Mouse (Mus musculus) forebrain, embryonic 13.5 days (tissue): ENCODE results near the gene Zfp747. TPM values are rescaled to one million over a fixed set of nuclear protein-coding genes. Genes with fewer than 3 reads are reported as not detected.
"Not testable (repeated sequence)": the region's sequence is repeated elsewhere in the genome, so short reads cannot be mapped to it uniquely, and the experiment has no call there.

Experiments
- ATAC-seq: fragments of 200-750 bp; cut with Nextera tagmentation; 2 replicates; pipeline ENCODE4 v1.8.0; 2017
- H3K27ac ChIP-seq: fragments of 300-500 bp; sonication (generic); 2 replicates; pipeline ENCODE4 v1.5.1; 2015; ENCODE audit warnings: inconsistent platforms, mild to moderate bottlenecking, moderate library complexity
- H3K27me3 ChIP-seq: fragments of 300-500 bp; sonication (generic); 2 replicates; pipeline ENCODE4 v1.6.1; 2015; ENCODE audit warnings: mild to moderate bottlenecking, inconsistent platforms
- H3K36me3 ChIP-seq: fragments of 300-500 bp; sonication (generic); 2 replicates; pipeline ENCODE4 v1.6.1; 2015; ENCODE audit warnings: mild to moderate bottlenecking, inconsistent platforms; ENCODE audit not compliant: poor library complexity, severe bottlenecking
- H3K4me1 ChIP-seq: fragments of 300-500 bp; sonication (generic); 2 replicates; pipeline ENCODE4 v1.6.1; 2015; ENCODE audit warnings: inconsistent platforms
- H3K4me2 ChIP-seq: fragments of 300-500 bp; sonication (generic); 2 replicates; pipeline ENCODE4 v1.6.1; 2015; ENCODE audit warnings: inconsistent platforms, mild to moderate bottlenecking, moderate library complexity
- H3K4me3 ChIP-seq: fragments of 300-500 bp; sonication (generic); 2 replicates; pipeline ENCODE4 v1.5.1; 2015; ENCODE audit warnings: mild to moderate bottlenecking, inconsistent platforms
- H3K9ac ChIP-seq: fragments of 300-500 bp; sonication (generic); 2 replicates; pipeline ENCODE4 v1.6.1; 2015; ENCODE audit warnings: mild to moderate bottlenecking, inconsistent platforms
- H3K9me3 ChIP-seq: fragments of 300-500 bp; sonication (generic); replicated peaks from 2 replicates; pipeline ENCODE4 v1.6.1; 2016; ENCODE audit warnings: inconsistent platforms
- WGBS: fragments of 180-500 bp; shearing (Covaris S2); methylation state at CpG from one replicate; pipeline ENCODE4 v1.1.7; 2015; 5-methylcytosine and 5-hydroxymethylcytosine counted together
- polyA plus RNA-seq: library from polyadenylated mRNA; unstranded; fragments of >200 nt; fragmentation: Nextera tagmentation; extraction: Ambion mirVana; gene quantifications from 2 replicates; pipeline ENCODE4 v1.2.1, GENCODE M21; 2015

Zfp747 gene
- 6.4 and 8.6 TPM in 2 replicates for polyA plus RNA-seq

- H3K4me1 ChIP-seq, H3K9me3 ChIP-seq, H3K27ac ChIP-seq, H3K27me3 ChIP-seq: not testable (repeated sequence)
- ATAC-seq: peak; percentile 97
- 2% methylated on average over 49 of the region's 49 CpGs for WGBS
- Histone ChIP-seq H3K9ac (peak within 1 kb of the TSS; percentile 82), H3K36me3 (peaks cover 13% of the 10 kb centered on the region), H3K4me3 (peak within 1 kb of the TSS; percentile 76), H3K4me2 (peak within 1 kb of the TSS; percentile 77)
Measured at GRCm38 (mm10) chr7:127375271-127376245, at the start of gene Zfp747. Gene Zfp747 (minus strand): TSS chr7:127376050.

- Histone ChIP-seq H3K27ac (no peak overlapping the region), H3K4me1 (peaks cover 13% of the 10 kb centered on the region), H3K9ac (no peak overlapping the region), H3K4me2 (no peak overlapping the region), H3K36me3 (no peaks in the 10 kb centered on the region), H3K27me3 (peaks cover 19% of the 10 kb centered on the region), H3K4me3 (no peak overlapping the region), H3K9me3 (no peaks in the 10 kb centered on the region)
- 90% methylated on average over 3 of the region's 3 CpGs for WGBS
- no peak for ATAC-seq
Measured at GRCm38 (mm10) chr7:127425291-127425690, 49.4 kb upstream of the Zfp747 start.

GRCm38 (mm10) chr7:127422247-127422646 lies 46.4 kb upstream of the Zfp747 start:
- peak overlapping the region; percentile 99 for H3K4me2 ChIP-seq
- peak overlapping the region; percentile 93 for H3K9ac ChIP-seq
- 2% methylated on average over 15 of the region's 15 CpGs for WGBS
- H3K4me3 ChIP-seq: peak overlapping the region; percentile 87
- H3K27ac ChIP-seq: no peak overlapping the region
- H3K9me3 ChIP-seq: no peaks in the 10 kb centered on the region
- H3K36me3 ChIP-seq: peaks cover 20% of the 10 kb centered on the region
- H3K4me1 ChIP-seq: peaks cover 13% of the 10 kb centered on the region
- ATAC-seq: peak; percentile 84
- peaks cover 19% of the 10 kb centered on the region for H3K27me3 ChIP-seq

- peak within 1 kb of the TSS; percentile 93 for H3K9ac ChIP-seq
- H3K4me3 ChIP-seq: peak within 1 kb of the TSS; percentile 87
- peaks cover 13% of the 10 kb centered on the region for H3K4me1 ChIP-seq
- H3K36me3 ChIP-seq: peaks cover 21% of the 10 kb centered on the region
- peak within 1 kb of the TSS; percentile 99 for H3K4me2 ChIP-seq
- ATAC-seq: peak; percentile 98
- no peaks in the 10 kb centered on the region for H3K9me3 ChIP-seq
- peaks cover 19% of the 10 kb centered on the region for H3K27me3 ChIP-seq
- 0 out of 2 replicates have a peak within 1 kb of the TSS, but pooled peaks have one; percentile 40 for H3K27ac ChIP-seq
- WGBS: under 1% methylated on average over 48 of the region's 48 CpGs
Measured at GRCm38 (mm10) chr7:127421388-127422191, 45.7 kb upstream of the Zfp747 start, which contains the start of gene Zfp688. Gene Zfp688 (minus strand): TSS chr7:127422068.

GRCm38 (mm10) chr7:127411418-127411817 lies 35.6 kb upstream of the Zfp747 start:
- 88% methylated on average over 2 of the region's 2 CpGs for WGBS
- H3K27me3 ChIP-seq: no peaks in the 10 kb centered on the region
- no peak overlapping the region for H3K4me3 ChIP-seq
- no peaks in the 10 kb centered on the region for H3K4me1 ChIP-seq
- H3K9ac ChIP-seq: no peak overlapping the region
- no peak overlapping the region for H3K27ac ChIP-seq
- ATAC-seq: no peak
- peaks cover 4% of the 10 kb centered on the region; the same call in 1 of the 2 replicates for H3K36me3 ChIP-seq
- no peaks in the 10 kb centered on the region for H3K9me3 ChIP-seq
- H3K4me2 ChIP-seq: no peak overlapping the region

- WGBS: 5% methylated on average over 40 of the region's 40 CpGs
- H3K9me3 ChIP-seq, H3K36me3 ChIP-seq, H3K4me1 ChIP-seq, H3K27me3 ChIP-seq: not testable (repeated sequence)
- ATAC-seq: peak; percentile 90
- peak within 1 kb of the TSS; percentile 79 for H3K9ac ChIP-seq
- H3K4me2 ChIP-seq: peak within 1 kb of the TSS; percentile 90
- peak within 1 kb of the TSS; percentile 52; the same call in 1 of the 2 replicates for H3K27ac ChIP-seq
- H3K4me3 ChIP-seq: peak within 1 kb of the TSS; percentile 50
Measured at GRCm38 (mm10) chr7:127406002-127406987, 30.4 kb upstream of the Zfp747 start, which contains the start of gene Zfp764. Gene Zfp764 (minus strand): TSS chr7:127406822.

GRCm38 (mm10) chr7:127404101-127404500 lies 28.3 kb upstream of the Zfp747 start:
- WGBS: 97% methylated on average over 6 of the region's 6 CpGs
- H3K9ac ChIP-seq, H3K27me3 ChIP-seq, ATAC-seq, H3K4me3 ChIP-seq, H3K4me2 ChIP-seq, H3K36me3 ChIP-seq, H3K9me3 ChIP-seq, H3K27ac ChIP-seq, H3K4me1 ChIP-seq: not testable (repeated sequence)

GRCm38 (mm10) chr7:127402980-127403379 lies 27.1 kb upstream of the Zfp747 start:
- H3K4me2 ChIP-seq: no peak overlapping the region
- no peak overlapping the region for H3K27ac ChIP-seq
- peaks cover 6% of the 10 kb centered on the region; the same call in 1 of the 2 replicates for H3K36me3 ChIP-seq
- H3K4me1 ChIP-seq: peaks cover 8% of the 10 kb centered on the region; the same call in 1 of the 2 replicates
- 42% methylated on average over 2 of the region's 2 CpGs for WGBS
- no peaks in the 10 kb centered on the region for H3K27me3 ChIP-seq
- ATAC-seq: no peak
- H3K9me3 ChIP-seq: no peaks in the 10 kb centered on the region
- H3K9ac ChIP-seq: no peak overlapping the region
- no peak overlapping the region for H3K4me3 ChIP-seq

GRCm38 (mm10) chr7:127400355-127400754 lies 24.5 kb upstream of the Zfp747 start:
- Histone ChIP-seq H3K36me3 (peaks cover 6% of the 10 kb centered on the region; the same call in 1 of the 2 replicates), H3K27me3 (0 out of 2 replicates have a peak, but pooled peaks cover 9% of the 10 kb centered on the region), H3K4me3 (no peak overlapping the region), H3K27ac (no peak overlapping the region), H3K9ac (no peak overlapping the region), H3K9me3 (no peaks in the 10 kb centered on the region), H3K4me1 (no peaks in the 10 kb centered on the region), H3K4me2 (no peak overlapping the region)
- WGBS: 58% methylated on average over 3 of the region's 3 CpGs
- no peak for ATAC-seq

- H3K36me3 ChIP-seq: peaks cover 14% of the 10 kb centered on the region
- no peaks in the 10 kb centered on the region for H3K9me3 ChIP-seq
- H3K27ac ChIP-seq: peak overlapping the region; percentile 57; the same call in 1 of the 2 replicates
- H3K4me3 ChIP-seq: peak overlapping the region; percentile 71
- H3K4me1 ChIP-seq: peaks cover 17% of the 10 kb centered on the region
- peak overlapping the region; percentile 55 for H3K9ac ChIP-seq
- H3K27me3 ChIP-seq: 0 out of 2 replicates have a peak, but pooled peaks cover 9% of the 10 kb centered on the region
- peak overlapping the region; percentile 78 for H3K4me2 ChIP-seq
- WGBS: 25% methylated on average over 7 of the region's 7 CpGs
- no peak; the same call in 1 of the 2 replicates for ATAC-seq
Measured at GRCm38 (mm10) chr7:127393944-127394333, 18.1 kb upstream of the Zfp747 start.
